Mouse (Mus musculus): Measurements from ENCODE around the gene Dhh.
A peak's percentile ranks its signal among the peaks of the same experiment; 100 is the strongest.
"Not testable (repeated sequence)": the region's sequence is repeated elsewhere in the genome, so short reads cannot be mapped to it uniquely, and the experiment has no call there.

Gene Dhh

DNA sequence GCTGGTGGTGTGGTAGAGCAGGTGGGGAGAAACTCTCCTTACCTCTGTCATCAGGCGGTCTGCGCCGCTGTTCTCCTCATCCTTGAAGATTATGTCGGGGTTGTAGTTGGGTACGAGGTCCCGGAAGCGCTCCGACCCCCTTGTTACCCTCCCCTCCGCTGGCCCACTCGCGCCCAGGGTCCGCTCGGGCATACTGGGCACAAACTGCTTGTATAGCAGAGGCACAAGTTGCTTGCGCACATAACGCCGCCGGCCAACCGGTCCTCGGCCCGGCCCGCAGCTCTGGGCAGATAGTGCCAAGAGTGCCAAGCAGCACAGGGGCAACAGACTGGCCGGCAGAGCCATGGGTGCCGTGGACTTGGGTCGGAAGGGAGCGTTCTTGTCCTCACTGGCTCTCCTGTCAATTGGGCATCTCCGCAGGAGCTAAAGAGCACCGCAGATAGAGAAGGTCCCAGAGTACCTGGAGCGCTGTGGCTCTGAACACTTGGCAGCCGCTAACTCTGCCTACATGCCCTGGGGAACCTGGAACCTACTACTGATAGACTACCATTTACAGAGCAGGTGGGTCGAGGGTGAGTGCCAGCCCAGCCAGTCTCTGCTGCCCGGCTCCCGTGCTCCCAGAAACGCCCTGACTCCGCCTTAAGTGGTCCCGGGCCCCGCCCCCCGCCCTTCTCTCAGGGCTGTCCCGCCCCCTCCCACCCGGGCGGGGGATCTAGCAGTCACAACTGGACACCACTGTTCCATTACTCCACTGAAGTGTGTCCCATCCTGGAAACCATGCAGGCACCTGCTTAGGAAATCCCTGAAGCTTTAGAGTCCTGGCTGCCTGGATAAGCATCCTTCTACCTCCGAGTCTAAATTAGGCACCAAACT is at the start of gene Dhh:
Dhh (minus strand) TSS at position 613 of the 873 bp plus-strand sequence.
- DNase-seq (ENCODE audit: low spot score in 2 of 2): no peak

DNA sequence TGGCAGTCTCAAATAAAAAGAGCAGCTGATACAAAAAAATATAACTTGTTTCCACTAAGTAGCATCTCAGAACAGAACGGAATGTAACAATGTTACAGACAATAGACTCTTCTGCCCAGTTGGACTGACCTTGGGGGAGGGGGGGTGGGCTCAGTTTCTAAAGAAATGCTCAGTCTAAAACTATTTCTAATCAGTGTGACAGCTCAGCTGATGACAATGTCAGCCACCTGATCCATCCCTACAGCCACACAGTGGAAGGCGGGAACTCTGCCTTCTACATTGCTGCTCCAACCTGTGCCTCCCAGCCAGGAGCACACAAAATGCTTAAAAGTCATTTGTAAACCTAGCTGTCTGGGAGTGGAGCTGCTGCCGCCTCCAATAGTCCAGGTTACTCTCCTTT is 49.5 kb upstream of the Dhh start:
- DNase-seq (ENCODE audit: low spot score in 2 of 2): no peak

DNA sequence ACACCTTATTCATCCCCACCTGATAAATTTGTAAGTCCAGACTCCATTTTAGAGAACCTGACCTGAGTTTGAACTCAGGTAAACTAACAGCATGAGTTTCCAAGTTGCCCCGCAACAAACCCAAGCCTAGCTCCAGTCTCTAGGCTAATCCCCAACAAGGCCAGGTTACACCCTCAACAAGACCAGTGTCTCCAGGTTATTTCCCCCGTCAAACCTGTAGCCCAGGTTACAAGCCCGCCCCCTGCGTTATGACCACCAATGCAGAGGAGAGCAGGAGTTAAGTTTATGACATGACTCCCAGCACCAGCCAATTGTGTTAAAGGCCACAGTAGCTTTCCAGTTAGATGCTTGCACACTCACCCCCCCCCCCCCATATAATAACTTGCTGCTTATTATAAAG is 44.8 kb upstream of the Dhh start:
- no peak for DNase-seq (ENCODE audit: low spot score in 2 of 2)

DNA sequence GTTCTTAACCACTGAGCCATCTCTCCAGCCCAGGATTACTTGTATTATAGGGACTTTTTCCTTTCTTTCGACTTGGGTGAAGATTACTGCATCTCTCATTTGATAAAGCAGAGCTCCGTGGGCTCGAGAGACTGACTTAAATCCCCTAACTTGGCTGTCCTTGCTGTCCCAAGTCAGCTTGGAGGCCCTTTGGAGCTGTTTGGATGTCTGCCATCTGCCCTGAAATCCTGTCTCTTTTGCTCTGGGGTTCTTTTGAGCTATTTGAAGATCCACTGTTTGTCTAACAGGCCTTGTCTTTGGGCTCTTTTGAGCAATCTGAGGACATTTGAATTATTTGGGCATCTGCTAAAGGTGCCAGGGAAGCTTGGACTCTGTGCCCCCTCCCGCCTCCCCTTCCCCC is 43.7 kb upstream of the Dhh start:
- DNase-seq (ENCODE audit: low spot score in 2 of 2): no peak

DNA sequence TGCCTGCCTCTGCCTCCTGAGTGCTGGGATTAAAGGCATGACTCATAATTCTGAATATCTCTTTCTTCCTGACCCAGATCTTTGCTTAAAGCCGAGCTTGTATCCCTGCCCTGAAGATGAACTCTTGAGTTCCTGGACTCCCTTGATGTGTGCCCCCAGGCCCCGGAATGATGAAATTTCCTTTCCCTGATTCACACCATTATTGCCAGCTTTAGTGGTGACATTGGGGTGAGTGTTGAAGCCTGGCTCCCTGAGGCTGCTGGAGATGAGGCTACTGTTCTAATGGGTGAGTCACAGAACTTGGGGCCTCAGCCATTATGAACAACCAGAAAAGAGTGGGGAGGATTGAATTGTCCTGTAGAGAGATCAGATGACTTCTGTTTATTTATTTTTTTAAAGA is 43.2 kb upstream of the Dhh start:
- DNase-seq (ENCODE audit: low spot score in 2 of 2): no peak

DNA sequence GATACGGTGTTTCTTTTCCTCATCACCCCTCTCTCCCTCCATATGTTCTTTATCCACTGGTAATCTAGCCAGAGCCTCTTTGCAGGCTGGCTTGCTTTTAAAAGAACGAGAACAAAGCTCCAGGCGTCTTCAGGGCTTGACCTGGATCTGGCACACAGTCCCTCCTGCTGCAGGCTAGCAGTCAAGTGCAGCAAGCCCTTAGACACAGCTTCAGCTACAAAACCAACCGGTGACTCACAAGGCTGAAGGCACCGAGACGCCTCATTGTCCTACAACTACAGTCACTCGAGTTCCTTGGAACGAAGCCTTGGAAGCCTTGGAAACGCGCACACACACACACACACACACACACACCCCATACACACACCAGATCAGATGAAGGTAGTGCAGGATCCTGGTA is 42.5 kb upstream of the Dhh start:
- no peak for DNase-seq (ENCODE audit: low spot score in 2 of 2)

DNA sequence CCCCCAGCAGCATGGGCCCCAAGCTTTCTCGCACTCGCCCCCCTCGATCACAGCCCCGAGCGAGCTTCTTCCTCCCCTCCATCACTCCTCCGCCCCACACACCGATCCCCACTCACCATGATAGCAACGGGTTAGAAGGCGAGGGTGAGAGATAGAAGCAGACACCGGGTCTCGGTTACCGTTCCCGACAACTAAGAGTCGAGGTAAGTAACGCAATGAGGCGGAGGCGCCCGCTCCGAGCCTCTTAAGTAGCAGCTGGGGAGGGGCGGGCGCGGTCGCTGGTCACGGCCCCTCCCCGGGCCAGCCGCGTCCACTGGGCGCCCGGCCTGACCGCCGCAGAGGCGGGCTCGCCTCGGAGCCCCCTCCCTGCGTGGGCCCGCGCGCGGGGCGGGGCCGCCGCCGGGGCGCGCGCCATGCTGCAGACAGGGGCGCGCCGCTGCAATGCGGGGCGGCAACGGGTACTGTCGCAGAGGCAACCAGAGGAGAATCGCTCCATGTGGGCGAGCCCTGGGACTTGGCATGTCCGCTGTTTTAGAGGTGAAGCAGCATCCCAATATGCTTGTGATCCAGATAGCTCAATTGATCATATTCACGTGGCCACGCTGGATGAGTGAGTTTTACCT is 36.0 kb upstream of the Dhh start, which contains the start of gene Tuba1b:
Tuba1b (minus strand) TSS at position 349 of the 623 bp plus-strand sequence.
- DNase-seq (ENCODE audit: low spot score in 2 of 2): peak; percentile 90

DNA sequence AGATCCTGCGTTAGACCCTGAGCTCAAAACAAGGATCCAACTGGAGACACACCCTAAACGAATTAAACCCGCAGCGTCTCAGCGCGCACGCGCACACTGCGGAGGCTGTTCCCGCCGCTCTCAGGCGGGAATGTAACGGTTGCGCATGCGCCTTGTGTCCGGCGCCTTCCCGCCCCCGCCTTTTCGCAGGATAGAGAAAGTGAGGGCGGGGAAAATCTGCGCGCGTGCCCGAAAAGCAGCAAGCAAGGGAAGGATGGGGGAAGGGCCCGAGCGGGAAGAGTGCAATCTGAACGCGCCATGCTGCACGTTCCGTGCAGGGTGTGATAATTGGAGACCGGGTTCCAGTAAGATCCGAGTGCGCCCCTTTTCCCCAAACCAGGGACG is 35.5 kb upstream of the Dhh start:
- peak; percentile 92 to 95 for DNase-seq (ENCODE audit: low spot score in 2 of 2)

DNA sequence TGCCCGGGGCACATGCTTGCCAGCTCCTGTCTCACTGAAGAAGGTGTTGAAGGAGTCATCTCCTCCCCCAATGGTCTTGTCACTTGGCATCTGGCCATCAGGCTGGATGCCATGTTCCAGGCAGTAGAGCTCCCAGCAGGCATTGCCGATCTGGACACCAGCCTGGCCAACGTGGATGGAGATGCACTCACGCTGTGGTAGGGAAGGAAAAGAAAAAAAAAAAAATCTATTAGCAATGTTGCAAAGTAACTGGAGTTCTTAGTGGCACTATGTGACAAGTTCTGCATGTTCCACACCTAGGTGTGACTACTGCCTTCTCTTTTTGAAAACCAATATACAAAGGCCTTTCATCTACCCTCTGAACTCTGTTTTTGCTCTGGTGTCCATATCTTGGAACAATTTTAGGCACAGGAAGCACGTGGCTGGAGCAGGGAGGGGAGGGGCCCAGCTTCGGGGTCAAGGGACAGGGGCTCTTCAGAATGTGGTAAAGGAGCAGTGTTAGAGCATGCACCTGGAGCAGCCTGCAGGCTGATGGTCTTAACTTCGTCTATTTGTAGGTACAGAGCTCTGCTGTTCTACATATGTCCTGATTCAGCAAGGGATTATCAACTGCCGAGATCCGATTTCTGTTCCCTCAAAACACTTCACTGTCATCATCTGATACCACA is 34.8 kb upstream of the Dhh start:
- not testable (repeated sequence) for DNase-seq (ENCODE audit: low spot score in 2 of 2)

DNA sequence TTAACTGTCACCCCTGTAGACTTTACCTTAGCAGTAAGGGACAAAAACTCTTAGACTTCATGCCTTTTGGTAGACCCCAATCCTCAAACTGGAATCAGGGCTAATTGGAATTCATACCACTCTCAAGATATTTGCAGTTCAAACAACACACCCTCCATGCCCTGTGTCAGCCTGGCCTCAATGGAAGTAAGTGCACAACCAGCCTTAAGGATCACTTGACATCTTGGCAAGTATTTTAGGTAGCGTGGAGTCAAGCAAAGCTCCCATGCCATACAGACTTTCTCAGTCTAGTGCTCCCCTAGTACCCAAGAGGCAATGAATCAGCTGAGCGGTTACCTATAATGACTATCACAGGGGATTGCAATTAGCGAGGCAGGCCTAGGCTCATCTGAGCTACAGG is 32.7 kb upstream of the Dhh start:
- no peak for DNase-seq (ENCODE audit: low spot score in 2 of 2)

DNA sequence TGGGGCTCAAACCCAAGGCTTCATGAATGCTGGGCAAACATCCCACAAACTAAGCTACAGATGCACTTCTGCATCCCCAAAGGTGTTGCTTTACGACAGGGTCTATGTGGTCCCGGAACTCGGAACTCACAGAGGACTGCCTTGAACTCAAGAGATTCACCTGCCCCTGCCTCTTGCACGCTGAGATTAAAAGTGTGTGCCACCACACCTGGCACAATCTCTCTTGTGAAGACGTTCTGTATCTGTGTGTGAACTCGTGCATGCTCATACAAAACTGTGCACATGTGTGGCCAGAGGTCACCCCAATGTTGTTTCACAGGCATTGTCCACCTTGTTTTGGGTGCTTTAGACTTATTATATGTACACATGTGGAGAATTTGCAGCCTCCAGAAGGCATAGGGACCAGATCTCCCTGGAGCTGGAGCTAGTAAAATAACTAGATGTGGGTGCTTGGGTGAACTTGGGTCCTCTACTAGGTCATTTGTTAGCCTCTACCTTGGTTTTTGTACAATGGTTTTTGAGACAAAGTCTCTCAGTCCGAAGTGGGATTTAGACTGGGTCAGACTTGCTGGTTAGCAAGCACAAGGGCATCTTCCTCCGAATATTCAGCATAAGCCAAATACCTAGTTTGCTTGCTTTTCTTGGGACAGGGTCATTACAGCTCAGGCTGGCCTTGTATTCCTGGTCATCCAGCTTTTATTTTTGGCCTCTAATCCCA is 31.8 kb upstream of the Dhh start:
- DNase-seq (ENCODE audit: low spot score in 2 of 2): no peak

DNA sequence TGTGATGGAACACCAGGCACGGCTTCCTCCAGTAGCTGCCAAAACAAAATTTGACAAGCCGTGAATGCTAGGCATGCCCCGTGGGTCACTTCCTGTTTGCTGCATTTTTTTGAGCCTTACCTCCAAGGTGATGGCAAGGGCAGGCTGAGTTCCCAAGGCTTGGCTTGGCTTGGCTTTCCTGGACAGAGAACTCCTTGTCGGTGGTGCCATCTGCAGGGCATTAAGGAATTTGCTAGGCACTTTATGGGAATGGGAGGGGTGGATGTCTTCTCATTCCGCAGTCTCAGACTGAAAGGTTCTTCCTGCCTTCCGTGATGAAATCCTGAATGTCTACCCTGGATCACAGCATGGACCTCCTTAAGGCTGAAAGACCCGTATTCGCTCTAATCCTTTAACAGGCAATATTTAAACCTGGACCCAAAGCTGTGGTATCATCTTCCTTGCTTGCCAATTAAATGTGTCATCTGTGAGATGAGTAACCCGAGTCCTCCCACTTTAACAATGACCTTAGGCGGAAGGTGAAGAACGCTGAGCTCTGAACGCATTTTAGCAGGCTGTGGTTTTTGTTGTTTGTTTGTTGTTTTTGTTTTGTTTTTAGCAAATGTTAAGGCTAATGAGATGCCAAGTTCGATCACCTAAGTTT is 30.4 kb upstream of the Dhh start:
- DNase-seq (ENCODE audit: low spot score in 2 of 2): peak in 1 of 2 experiments; percentile 59

DNA sequence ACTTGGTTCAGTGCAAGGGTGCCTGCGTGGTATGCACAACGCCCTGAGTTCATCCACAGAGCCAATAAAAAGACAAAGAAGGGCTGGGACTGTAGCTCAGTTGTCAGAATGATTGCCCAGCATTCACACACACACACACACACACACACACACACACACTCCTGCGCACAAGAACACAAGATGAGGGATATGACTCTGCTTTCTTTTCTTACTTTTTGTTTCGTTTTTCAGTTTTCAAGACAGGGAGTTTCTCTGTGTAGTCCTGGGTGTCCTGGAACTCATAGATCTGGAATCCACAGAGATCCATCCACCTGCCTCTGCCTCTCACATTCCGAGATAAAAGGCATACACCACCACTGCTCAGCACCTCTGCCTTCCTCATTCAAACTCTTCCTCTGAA is 29.2 kb upstream of the Dhh start:
- DNase-seq (ENCODE audit: low spot score in 2 of 2): no peak

DNA sequence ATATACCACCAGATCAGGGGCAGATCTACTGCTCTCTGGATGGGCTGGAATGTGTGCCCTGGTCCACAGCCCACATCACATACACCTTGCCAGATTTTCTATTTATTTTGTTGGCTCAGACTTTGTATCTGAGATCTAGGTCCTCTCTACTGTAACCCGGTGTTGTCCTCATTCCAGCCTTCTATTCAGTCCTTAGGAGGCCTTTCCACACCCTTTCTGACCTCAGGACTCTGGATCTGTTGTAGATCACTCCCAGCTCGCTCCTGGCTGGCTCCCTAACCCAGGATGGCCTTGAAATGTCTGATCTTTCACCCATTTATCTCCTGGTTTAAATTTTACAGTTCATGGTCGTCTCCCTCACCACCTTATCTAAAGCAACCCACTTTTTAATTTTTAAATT is 26.3 kb upstream of the Dhh start:
- no peak for DNase-seq (ENCODE audit: low spot score in 2 of 2)

DNA sequence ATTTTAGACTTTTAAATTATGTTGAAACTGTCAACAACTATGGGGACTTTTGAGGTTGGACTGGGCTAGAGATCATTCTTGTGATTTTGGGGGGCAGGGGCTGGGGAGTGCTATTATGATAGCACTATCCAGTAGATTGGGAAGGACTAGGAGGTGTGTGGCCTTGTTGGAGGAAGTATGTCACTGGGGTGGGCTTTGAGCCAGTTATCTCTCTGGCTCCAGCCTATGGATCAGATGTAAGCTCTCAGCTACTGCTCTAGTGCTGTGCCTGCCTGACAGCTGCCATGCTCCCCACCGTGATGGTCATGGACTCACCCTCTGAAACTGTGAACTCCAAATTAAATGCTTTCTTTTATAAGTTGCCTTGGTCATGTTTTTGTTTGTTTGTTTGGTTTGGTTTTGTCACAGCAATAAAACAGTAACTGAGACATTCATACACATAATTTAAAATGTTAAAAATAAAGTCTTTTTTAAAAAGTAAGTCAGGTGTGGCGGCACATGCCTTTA is 24.7 kb upstream of the Dhh start:
- DNase-seq (ENCODE audit: low spot score in 2 of 2): no peak

DNA sequence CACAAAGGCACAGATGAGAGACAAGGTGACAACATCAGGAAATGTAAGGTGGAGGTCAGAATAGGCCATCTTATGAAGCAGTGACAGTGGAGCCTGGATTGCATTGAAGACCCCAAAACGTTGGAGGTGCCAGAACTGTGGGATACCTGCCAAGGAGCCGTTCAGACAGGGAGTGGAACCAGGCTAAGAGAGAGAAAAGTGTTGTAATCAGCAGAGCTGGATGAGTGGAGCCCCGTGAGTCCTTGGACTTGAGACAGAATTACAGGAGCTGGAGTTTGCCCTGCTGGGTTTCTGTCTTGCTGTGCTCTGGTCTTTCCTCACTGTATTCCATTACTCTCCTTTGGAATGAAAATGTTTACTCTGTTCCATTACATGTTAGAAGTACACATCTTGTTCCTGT is 24.2 kb upstream of the Dhh start:
- DNase-seq (ENCODE audit: low spot score in 2 of 2): no peak

DNA sequence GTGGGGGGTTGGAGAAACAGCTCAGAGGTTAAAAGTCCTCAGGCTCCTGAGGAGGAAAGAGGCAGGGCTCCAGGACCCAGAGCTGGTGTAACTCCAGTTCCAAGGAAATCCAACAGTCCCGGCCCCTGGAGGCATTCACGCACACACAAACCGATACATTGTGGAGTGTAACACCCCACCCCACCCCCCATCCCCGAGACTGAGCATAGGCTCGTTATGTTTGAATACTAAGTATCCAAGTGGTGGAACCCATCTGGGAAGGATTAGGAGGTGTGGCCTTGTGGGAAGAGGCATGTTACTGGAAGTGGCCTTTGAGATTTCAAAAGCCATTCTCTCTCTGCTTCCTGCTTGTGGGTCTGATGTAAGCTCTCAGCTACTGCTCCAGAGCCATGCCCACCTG is 23.2 kb upstream of the Dhh start:
- DNase-seq (ENCODE audit: low spot score in 2 of 2): no peak

DNA sequence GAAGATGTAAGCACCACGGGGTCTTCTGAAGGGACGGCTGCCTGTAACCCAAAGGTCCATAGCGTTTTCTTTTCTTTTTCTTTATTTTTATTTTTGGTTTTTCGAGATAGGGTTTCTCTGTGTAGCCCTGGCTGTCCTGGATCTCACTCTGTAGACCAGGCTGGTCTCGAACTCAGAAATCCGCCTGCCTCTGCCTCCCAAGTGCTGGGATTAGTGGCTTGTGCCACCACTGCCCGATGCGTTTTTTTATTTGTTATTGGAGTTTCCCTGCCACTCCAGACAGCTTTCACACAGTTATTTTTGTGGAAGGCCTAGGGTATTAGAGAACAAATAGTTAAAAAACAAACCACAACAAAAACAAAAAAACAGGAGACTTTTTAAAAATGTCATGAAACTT is 20.2 kb upstream of the Dhh start:
- DNase-seq (ENCODE audit: low spot score in 2 of 2): not testable (repeated sequence)

DNA sequence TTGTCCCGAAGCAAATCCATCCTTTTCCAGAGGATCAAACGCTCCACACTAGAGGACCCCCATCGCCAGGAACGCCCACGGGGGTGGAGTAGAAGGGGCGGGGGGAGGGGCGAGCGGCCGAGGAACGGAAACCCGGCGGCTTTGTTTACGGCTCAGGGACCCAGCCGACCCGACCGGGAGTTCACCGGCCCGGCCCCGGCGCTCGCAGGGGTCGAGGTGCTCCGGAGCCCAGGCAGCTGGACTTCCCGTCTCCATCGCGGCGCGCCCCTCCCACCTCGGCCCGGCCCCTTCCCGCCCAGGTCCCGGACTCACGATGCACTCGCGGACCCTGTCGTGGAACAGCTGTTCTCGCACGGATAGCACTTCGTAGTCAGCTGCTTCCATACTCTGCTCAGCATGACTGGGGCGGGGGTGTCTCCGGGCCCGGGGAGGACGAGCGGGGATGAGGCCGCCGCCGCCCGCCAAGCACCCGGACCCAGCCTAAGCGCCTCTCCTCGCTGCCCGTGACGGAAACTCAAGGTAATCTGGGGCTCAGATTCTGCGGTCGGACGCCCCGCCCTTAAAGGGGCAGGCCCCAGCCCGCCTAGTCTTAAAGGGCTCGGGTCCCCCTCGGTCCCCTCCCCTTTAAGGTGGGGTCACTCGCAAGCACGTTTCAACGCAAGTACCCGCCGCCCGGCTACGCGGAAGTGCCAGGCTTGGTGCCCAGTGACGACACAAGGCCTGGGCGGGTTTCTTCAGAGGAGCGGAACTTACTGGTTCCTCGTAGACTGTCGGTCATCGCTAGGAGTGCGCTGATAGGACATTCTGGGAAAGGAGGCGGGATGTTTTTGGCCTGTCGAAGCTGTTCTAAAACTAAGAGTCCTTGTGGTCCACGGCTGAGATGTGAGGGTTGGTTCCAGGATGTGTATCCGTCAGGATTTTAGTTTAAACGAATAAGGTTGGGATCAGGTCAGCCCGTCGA is 19.5 kb upstream of the Dhh start, which contains the start of gene Lmbr1l:
Lmbr1l (minus strand) TSS at position 694 of the 961 bp plus-strand sequence.
- DNase-seq (ENCODE audit: low spot score in 2 of 2): peak; percentile 99

DNA sequence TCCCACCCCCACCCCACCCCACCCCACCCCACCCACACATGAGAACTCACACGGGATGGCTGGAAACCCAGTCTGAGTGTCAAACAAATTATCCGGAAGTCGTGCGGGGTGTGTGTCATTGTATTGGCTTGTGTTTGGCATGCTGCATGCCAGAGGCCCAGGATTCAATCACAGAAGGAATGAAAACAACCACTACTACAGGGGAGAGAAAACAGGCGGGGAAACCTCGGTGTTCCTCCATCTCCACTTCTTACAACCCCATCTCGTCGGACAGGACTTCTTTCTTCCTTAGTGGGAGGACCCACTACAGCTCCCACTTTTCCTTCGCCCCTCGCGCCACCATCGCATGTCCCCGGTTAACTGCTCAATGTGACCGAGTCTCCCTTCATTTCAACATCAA is 18.8 kb upstream of the Dhh start:
- no peak for DNase-seq (ENCODE audit: low spot score in 2 of 2)
